Mouse (Mus musculus) kidney, adult 2 months (tissue): ENCODE measurements around the gene Cxcl14. TPM values are rescaled to one million over a fixed set of nuclear protein-coding genes. Genes with fewer than 3 reads are reported as not detected.

Source experiments
- DNase-seq: peaks from one replicate; pipeline ENCODE4 v3.0.0; 2021
- H3K27ac ChIP-seq: fragments of 200-500 bp; 2 replicates; pipeline ENCODE4 v1.5.1; 2012; ENCODE audit warnings: low read depth, low read length, control low read depth, inconsistent platforms; ENCODE audit not compliant: insufficient read depth
- H3K27me3 ChIP-seq: fragments of 200-500 bp; replicated peaks from 2 replicates; pipeline ENCODE4 v1.6.1; 2012; ENCODE audit warnings: mild to moderate bottlenecking, moderate library complexity, low read length, inconsistent platforms; ENCODE audit not compliant: control insufficient read depth, insufficient read depth
- H3K36me3 ChIP-seq: fragments of 200-500 bp; 2 replicates; pipeline ENCODE4 v1.6.1; 2012; ENCODE audit warnings: mild to moderate bottlenecking, moderate library complexity, low read length, inconsistent platforms; ENCODE audit not compliant: control insufficient read depth, insufficient read depth
- H3K4me1 ChIP-seq: fragments of 200-500 bp; 2 replicates; pipeline ENCODE4 v1.6.1; 2011; ENCODE audit warnings: low read length; ENCODE audit not compliant: control insufficient read depth, insufficient read depth
- H3K4me3 ChIP-seq: fragments of 200-500 bp; 2 replicates; pipeline ENCODE4 v1.5.1; 2011; ENCODE audit warnings: mild to moderate bottlenecking, low read depth, low read length, control low read depth; ENCODE audit not compliant: insufficient read depth
- CTCF ChIP-seq: fragments of 200-500 bp; conservative IDR thresholded peaks from 2 replicates; pipeline ENCODE4 v1.5.1; 2011; ENCODE audit warnings: low read depth, mild to moderate bottlenecking, control low read depth, low read length, moderate library complexity, mixed read lengths; ENCODE audit not compliant: insufficient read depth, insufficient read length
- POLR2A ChIP-seq: fragments of 200-500 bp; IDR thresholded peaks from one replicate; pipeline ENCODE4 v1.6.1; 2011; ENCODE audit warnings: low read depth, low read length, control low read depth
- WGBS: fragments of 180-500 bp; shearing (Covaris S2); methylation state at CpG from one replicate; pipeline ENCODE4 v1.1.7; 2018; 5-methylcytosine and 5-hydroxymethylcytosine counted together
- polyA plus RNA-seq: library from polyadenylated mRNA; depleted of rRNA; stranded (reverse); fragments of >200 nt; gene quantifications from 2 replicates; pipeline ENCODE4 v1.2.3, GENCODE M21; 2012

The Cxcl14 gene
- polyA plus RNA-seq, 1 experiment = 50.5 TPM

GRCm38 (mm10) chr13:56315201-56315600, 18.9 kb upstream of the Cxcl14 start:
- DNase-seq = no peak
- Histone ChIP-seq H3K4me1 (no peaks in the 10 kb centered on the region), H3K36me3 (no peaks in the 10 kb centered on the region), H3K4me3 (no peak overlapping the region), H3K27me3 (no peaks in the 10 kb centered on the region), H3K27ac (no peak overlapping the region)
- WGBS = 46% methylated on average over 3 of the region's 3 CpGs
- no peak for TF ChIP-seq POLR2A
- no peak for TF ChIP-seq CTCF

GRCm38 (mm10) chr13:56305058-56305457, 8.7 kb upstream of the Cxcl14 start:
- H3K4me3 ChIP-seq = no peak overlapping the region
- DNase-seq = no peak
- H3K27me3 ChIP-seq = no peaks in the 10 kb centered on the region
- no peak for TF ChIP-seq POLR2A
- no peak for TF ChIP-seq CTCF
- H3K4me1 ChIP-seq = no peaks in the 10 kb centered on the region
- WGBS = 72% methylated on average over 12 of the region's 12 CpGs
- no peaks in the 10 kb centered on the region for H3K36me3 ChIP-seq
- no peak overlapping the region for H3K27ac ChIP-seq

- Histone ChIP-seq H3K4me3 (no peak overlapping the region), H3K36me3 (no peaks in the 10 kb centered on the region), H3K27ac (no peak overlapping the region), H3K4me1 (no peaks in the 10 kb centered on the region), H3K27me3 (no peaks in the 10 kb centered on the region)
- no peak for DNase-seq
- 52% methylated on average over 4 of the region's 4 CpGs for WGBS
- no peak for TF ChIP-seq POLR2A
- TF ChIP-seq CTCF = no peak
Observed at GRCm38 (mm10) chr13:56304453-56304852, 8.1 kb upstream of the Cxcl14 start.

- H3K27me3 ChIP-seq = no peaks in the 10 kb centered on the region
- WGBS = 93% methylated on average over 11 of the region's 11 CpGs
- no peaks in the 10 kb centered on the region for H3K36me3 ChIP-seq
- no peak overlapping the region for H3K27ac ChIP-seq
- TF ChIP-seq POLR2A (no peak), CTCF (no peak)
- no peaks in the 10 kb centered on the region; the same call in 1 of the 2 replicates for H3K4me1 ChIP-seq
- no peak for DNase-seq
- no peak overlapping the region for H3K4me3 ChIP-seq
Observed at GRCm38 (mm10) chr13:56299336-56299735, 3.0 kb upstream of the Cxcl14 start.

- H3K4me3 ChIP-seq = peak overlapping the region; percentile 2; the same call in 1 of the 2 replicates
- 14% methylated on average over 8 of the region's 8 CpGs for WGBS
- H3K27ac ChIP-seq = no peak overlapping the region
- DNase-seq = no peak
- no peaks in the 10 kb centered on the region; the same call in 1 of the 2 replicates for H3K4me1 ChIP-seq
- H3K36me3 ChIP-seq = no peaks in the 10 kb centered on the region
- TF ChIP-seq POLR2A (no peak), CTCF (no peak)
- H3K27me3 ChIP-seq = no peaks in the 10 kb centered on the region
Observed at GRCm38 (mm10) chr13:56296659-56297020, 289 bp upstream of the Cxcl14 start.

- Histone ChIP-seq H3K27ac (no peak overlapping the region), H3K4me3 (peak overlapping the region; percentile 37), H3K4me1 (no peaks in the 10 kb centered on the region; the same call in 1 of the 2 replicates), H3K36me3 (no peaks in the 10 kb centered on the region), H3K27me3 (no peaks in the 10 kb centered on the region)
- no peak for TF ChIP-seq CTCF
- TF ChIP-seq POLR2A = no peak
- DNase-seq = no peak
- 4% methylated on average over 13 of the region's 13 CpGs for WGBS
Observed at GRCm38 (mm10) chr13:56295586-56295942, 787 bp downstream of the Cxcl14 start.

- peak overlapping the region; percentile 37 for H3K4me3 ChIP-seq
- H3K27me3 ChIP-seq = no peaks in the 10 kb centered on the region
- H3K27ac ChIP-seq = no peak overlapping the region
- WGBS = 9% methylated on average over 10 of the region's 10 CpGs
- H3K4me1 ChIP-seq = no peaks in the 10 kb centered on the region; the same call in 1 of the 2 replicates
- no peak for DNase-seq
- no peak for TF ChIP-seq POLR2A
- TF ChIP-seq CTCF = no peak
- no peaks in the 10 kb centered on the region for H3K36me3 ChIP-seq
Observed at GRCm38 (mm10) chr13:56294908-56295307, 1.4 kb downstream of the Cxcl14 start.
